Mouse (Mus musculus) intestine, embryonic 16.5 days (tissue): ENCODE data around the gene Sipa1l3. TPM values are rescaled to one million over a fixed set of nuclear protein-coding genes. Genes with fewer than 3 reads are reported as not detected.

Experiments
- ATAC-seq: fragments of 200-750 bp; cut with Nextera tagmentation; 2 replicates; pipeline ENCODE4 v1.8.0; 2017; ENCODE audit warnings: moderate TSS enrichment, moderate library complexity
- H3K27ac ChIP-seq: fragments of 300-500 bp; sonication (generic); 2 replicates; pipeline ENCODE4 v1.5.1; 2014; ENCODE audit warnings: mild to moderate bottlenecking, low read length
- H3K27me3 ChIP-seq: fragments of 300-500 bp; sonication (generic); replicated peaks from 2 replicates; pipeline ENCODE4 v1.6.1; 2014; ENCODE audit warnings: low read length, control low read depth, mixed read lengths; ENCODE audit not compliant: control insufficient read depth, insufficient read depth
- H3K36me3 ChIP-seq: fragments of 300-500 bp; sonication (generic); 2 replicates; pipeline ENCODE4 v1.6.1; 2014; ENCODE audit warnings: low read length, control low read depth; ENCODE audit not compliant: control insufficient read depth, insufficient read depth
- H3K4me1 ChIP-seq: fragments of 300-500 bp; sonication (generic); 2 replicates; pipeline ENCODE4 v1.6.1; 2014; ENCODE audit warnings: low read length, control low read depth, mixed read lengths; ENCODE audit not compliant: control insufficient read depth, insufficient read depth
- H3K4me2 ChIP-seq: fragments of 300-500 bp; sonication (generic); 2 replicates; pipeline ENCODE4 v1.6.1; 2014; ENCODE audit warnings: low read depth, low read length, control low read depth
- H3K4me3 ChIP-seq: fragments of 300-500 bp; sonication (generic); 2 replicates; pipeline ENCODE4 v1.5.1; 2014; ENCODE audit warnings: mild to moderate bottlenecking, low read length
- H3K9ac ChIP-seq: fragments of 300-500 bp; sonication (generic); 2 replicates; pipeline ENCODE4 v1.6.1; 2014; ENCODE audit warnings: low read depth, low read length
- H3K9me3 ChIP-seq: fragments of 300-500 bp; sonication (generic); 2 replicates; pipeline ENCODE4 v1.6.1; 2016; ENCODE audit warnings: low read length, control low read depth; ENCODE audit not compliant: control insufficient read depth
- WGBS: fragments of 180-500 bp; shearing (Covaris S2); extraction: QIAGEN DNeasy Blood & Tissue Kit; methylation state at CpG from one replicate; pipeline ENCODE4 v1.1.7; 2014; 5-methylcytosine and 5-hydroxymethylcytosine counted together
- polyA plus RNA-seq: library from polyadenylated mRNA; unstranded; fragments of >200 nt; fragmentation: Nextera tagmentation; extraction: Ambion mirVana; gene quantifications from 2 replicates; pipeline ENCODE4 v1.2.1, GENCODE M21; 2015

Sipa1l3 gene
- polyA plus RNA-seq, 1 experiment from 2014 or later = 24.1 TPM

DNA sequence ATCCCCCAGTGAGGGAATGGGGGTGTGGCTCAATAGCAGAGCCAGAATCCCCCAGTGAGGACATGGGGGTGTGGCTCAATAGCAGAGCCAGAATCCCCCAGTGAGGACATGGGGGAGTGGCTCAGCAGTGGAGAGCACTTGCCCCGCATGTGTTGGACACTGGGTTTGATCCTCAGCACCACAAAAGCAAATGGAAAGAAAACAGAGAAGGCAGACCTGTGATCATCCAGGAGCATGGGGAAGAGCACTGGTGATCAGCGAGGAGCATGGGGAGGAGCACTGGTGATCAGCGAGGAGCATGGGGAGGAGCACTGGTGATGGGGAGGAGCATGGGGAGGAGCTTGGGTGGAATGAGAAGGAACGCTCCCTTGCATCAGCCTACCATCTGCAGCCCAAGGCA lies 98.6 kb downstream of the Sipa1l3 start:
- H3K9me3 ChIP-seq = no peaks in the 10 kb centered on the region
- no peak for ATAC-seq
- 56% methylated on average over 4 of the region's 4 CpGs for WGBS

DNA sequence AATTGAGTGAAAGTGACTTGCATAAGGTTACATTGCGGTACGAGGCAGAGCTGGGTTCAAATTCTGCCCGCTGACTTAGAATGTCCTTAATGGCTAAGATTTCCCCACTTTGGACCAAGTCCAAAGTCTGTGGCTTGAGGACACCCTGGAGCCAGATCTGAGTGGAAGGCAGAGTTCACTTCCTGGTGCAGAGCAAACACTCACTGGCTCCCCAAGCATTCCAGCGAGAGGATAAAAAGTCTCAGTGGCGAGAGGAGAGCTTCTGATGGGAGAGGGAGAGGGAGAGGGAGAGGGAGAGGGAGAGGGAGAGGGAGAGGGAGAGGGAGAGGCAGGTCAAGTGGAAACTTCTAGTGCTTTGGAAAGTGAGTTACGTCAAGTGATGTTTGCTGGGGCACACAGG lies 100.2 kb downstream of the Sipa1l3 start:
- Histone ChIP-seq H3K4me3 (no peak overlapping the region), H3K9ac (no peak overlapping the region), H3K36me3 (no peaks in the 10 kb centered on the region), H3K4me1 (peaks cover 31% of the 10 kb centered on the region), H3K4me2 (no peak overlapping the region), H3K27me3 (no peaks in the 10 kb centered on the region), H3K9me3 (no peaks in the 10 kb centered on the region), H3K27ac (peak overlapping the region; percentile 43)
- ATAC-seq = peak; percentile 80
- WGBS = 43% methylated on average over 6 of the region's 6 CpGs

More for the DNA sequence above, 98.6 kb downstream of the Sipa1l3 start:
- no peaks in the 10 kb centered on the region for H3K36me3 ChIP-seq
- no peak overlapping the region for H3K9ac ChIP-seq
- H3K4me3 ChIP-seq = no peak overlapping the region
- no peak overlapping the region for H3K4me2 ChIP-seq
- H3K27ac ChIP-seq = no peak overlapping the region
- H3K27me3 ChIP-seq = no peaks in the 10 kb centered on the region
- peaks cover 37% of the 10 kb centered on the region for H3K4me1 ChIP-seq

DNA sequence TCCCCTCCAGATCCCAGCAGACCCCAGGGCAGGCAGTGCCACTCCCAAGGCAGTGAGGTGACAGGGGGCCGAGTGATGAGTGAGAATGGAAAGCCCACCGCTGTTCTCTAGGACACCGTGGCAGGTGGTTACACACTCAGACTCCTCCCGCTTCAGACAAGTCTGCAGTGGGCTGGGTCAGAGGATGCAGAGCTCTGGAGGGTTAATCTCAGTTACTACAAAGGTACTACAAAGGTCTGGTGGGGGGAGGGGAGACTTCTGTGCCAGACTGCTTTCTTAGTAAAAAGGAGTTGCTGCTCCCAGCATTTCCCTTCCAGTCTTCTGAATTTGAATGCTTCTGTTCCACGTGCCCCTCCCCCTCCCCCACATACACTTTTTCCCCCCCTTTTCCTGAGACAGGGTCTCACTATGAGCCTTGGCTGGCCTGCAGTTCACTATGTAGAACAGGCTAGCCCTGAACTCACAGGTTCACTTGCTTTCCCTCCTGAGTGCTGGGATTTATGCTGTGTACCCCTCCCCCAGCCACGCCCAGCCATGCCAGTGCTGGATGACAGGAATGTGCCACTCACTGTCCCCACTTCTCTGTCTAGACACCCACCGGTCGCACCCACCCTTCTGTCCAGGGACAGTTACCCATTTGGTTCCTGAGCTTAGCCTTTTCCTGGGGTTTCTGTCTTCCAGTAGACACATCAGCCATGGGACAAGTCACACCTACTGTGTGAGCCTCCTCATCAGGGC lies 100.9 kb downstream of the Sipa1l3 start:
- peak overlapping the region; percentile 24; the same call in 1 of the 2 replicates for H3K27ac ChIP-seq
- ATAC-seq = peak; percentile 31; the same call in 1 of the 2 replicates
- no peak overlapping the region for H3K9ac ChIP-seq
- no peaks in the 10 kb centered on the region for H3K36me3 ChIP-seq
- 46% methylated on average over 8 of the region's 8 CpGs for WGBS
- peaks cover 37% of the 10 kb centered on the region for H3K4me1 ChIP-seq
- no peaks in the 10 kb centered on the region for H3K27me3 ChIP-seq
- H3K9me3 ChIP-seq = no peaks in the 10 kb centered on the region
- H3K4me3 ChIP-seq = no peak overlapping the region
- H3K4me2 ChIP-seq = no peak overlapping the region

DNA sequence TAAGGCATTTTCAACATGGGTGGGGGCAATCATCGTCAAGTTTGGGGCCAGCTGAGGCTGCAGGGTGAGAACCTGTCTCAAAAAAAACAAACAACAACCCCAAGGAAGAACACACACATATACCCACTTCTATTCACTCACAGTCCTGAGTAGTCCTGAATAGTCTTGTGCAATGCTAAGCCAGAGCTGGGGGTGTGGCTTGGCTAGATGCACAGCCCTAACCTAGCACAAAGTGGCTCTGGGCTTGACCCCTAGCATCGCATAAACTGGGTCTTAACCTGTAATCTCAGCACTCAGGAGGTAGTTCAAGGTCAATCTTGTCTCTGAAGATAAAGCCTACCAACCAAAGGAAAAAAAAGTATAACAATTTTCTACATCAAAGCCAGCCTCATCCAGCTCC lies 101.5 kb downstream of the Sipa1l3 start:
- Histone ChIP-seq H3K27me3 (no peaks in the 10 kb centered on the region), H3K9me3 (no peaks in the 10 kb centered on the region), H3K4me1 (peaks cover 39% of the 10 kb centered on the region), H3K4me2 (no peak overlapping the region), H3K36me3 (no peaks in the 10 kb centered on the region), H3K4me3 (no peak overlapping the region), H3K27ac (no peak overlapping the region), H3K9ac (no peak overlapping the region)
- ATAC-seq = peak; percentile 55; the same call in 1 of the 2 replicates
- 54% methylated on average over 2 of the region's 2 CpGs for WGBS

DNA sequence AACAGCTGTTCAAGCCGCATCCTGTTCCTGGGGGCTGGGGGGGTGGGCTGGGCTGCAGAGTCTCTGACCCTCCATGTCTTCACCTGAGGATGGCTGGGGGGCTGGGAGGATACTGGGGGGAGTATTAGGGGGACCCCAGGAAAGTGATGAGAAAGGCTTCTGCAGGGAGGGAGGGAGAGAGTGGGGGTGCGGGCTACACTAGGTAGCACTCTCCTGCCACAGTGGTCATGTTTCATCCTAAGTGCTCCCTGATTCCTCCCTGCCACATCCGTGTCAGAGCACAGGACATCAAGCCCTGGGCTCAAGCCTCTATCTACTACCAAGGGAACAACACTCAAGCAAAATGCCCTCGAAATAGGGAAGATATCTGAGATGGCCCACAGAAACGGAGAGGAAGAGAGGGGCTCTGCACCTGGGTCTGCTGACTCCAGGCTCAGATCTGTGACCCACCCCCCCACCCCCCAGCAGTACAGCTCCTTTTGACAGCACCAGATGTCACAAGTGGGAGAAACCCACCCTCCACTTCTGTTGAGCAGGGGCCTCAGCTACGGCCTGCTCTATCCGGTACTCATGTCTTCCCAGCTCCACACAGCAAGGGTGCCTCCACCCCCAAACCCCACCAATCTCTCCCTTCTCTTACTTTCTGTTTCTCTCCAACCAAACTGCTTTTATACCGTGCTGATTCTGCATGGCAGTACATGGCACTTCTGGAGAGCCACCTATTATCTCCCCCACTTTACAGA lies 106.4 kb downstream of the Sipa1l3 start:
- peak; percentile 36; the same call in 1 of the 2 replicates for ATAC-seq
- WGBS = 48% methylated on average over 8 of the region's 8 CpGs
- Histone ChIP-seq H3K4me1 (peaks cover 32% of the 10 kb centered on the region), H3K9me3 (no peaks in the 10 kb centered on the region), H3K36me3 (no peaks in the 10 kb centered on the region), H3K27ac (peak overlapping the region; percentile 28), H3K4me3 (no peak overlapping the region), H3K27me3 (no peaks in the 10 kb centered on the region), H3K4me2 (no peak overlapping the region), H3K9ac (no peak overlapping the region)

DNA sequence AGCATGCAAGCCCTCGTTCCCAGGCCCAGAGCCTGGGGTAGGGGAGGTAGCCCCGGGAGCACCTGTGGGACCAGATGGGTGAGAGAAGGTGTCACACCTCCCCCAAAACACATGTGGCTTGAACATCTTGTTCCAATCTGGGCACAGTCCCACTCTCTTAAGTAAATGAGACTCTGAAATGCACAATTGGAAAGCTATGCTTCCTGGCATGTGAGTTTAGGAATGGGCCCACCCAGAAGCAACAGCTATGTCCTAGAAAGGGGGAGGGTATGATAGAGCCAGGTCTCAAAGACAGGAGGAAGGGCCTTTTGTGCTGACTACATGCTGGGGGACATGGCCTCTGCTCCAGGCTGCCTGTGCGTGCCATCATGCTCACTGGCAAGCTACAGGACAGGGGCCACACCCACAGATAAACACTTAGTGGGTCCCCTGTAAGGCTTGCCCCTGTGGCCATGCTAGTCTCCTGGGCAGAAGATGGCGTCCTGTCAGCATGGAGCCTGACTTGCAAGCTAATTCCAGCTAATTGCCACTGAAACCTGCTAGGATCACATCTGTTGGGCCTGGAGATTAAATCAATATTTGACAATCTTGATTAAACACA lies 107.1 kb downstream of the Sipa1l3 start:
- Histone ChIP-seq H3K27ac (peak overlapping the region; percentile 58), H3K4me1 (peaks cover 32% of the 10 kb centered on the region), H3K27me3 (no peaks in the 10 kb centered on the region), H3K36me3 (no peaks in the 10 kb centered on the region), H3K9me3 (no peaks in the 10 kb centered on the region), H3K4me3 (no peak overlapping the region), H3K4me2 (no peak overlapping the region), H3K9ac (0 out of 2 replicates have a peak overlapping the region, but pooled peaks have one; percentile 10)
- ATAC-seq = peak; percentile 65
- WGBS = 46% methylated on average over 4 of the region's 4 CpGs

DNA sequence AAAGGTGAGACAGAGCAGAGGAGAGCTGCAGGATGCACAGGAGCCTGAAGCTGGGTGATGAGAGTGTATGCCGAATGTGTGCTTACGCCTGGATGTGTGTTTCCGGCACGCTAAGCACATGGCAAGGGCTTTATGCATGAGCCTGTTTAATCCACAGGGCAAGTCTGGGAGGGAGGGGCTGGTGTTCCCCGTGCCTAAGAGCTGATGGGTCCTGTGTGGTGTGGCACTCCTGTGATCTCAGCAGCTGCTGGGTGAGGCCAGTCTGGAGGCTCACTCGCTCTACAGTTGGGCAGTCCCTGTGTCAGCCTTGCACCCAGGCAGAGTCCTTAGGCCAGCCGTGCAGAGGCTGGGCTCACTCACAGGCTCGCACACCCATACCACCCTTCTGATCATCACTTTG lies 108.0 kb downstream of the Sipa1l3 start:
- peak overlapping the region; percentile 58; the same call in 1 of the 2 replicates for H3K27ac ChIP-seq
- 0 out of 2 replicates have a peak, but pooled peaks have one; percentile 24 for ATAC-seq
- no peaks in the 10 kb centered on the region for H3K27me3 ChIP-seq
- H3K36me3 ChIP-seq = no peaks in the 10 kb centered on the region
- H3K4me2 ChIP-seq = no peak overlapping the region
- 78% methylated on average over 8 of the region's 8 CpGs for WGBS
- H3K9ac ChIP-seq = no peak overlapping the region
- no peak overlapping the region for H3K4me3 ChIP-seq
- peaks cover 29% of the 10 kb centered on the region for H3K4me1 ChIP-seq
- no peaks in the 10 kb centered on the region for H3K9me3 ChIP-seq

DNA sequence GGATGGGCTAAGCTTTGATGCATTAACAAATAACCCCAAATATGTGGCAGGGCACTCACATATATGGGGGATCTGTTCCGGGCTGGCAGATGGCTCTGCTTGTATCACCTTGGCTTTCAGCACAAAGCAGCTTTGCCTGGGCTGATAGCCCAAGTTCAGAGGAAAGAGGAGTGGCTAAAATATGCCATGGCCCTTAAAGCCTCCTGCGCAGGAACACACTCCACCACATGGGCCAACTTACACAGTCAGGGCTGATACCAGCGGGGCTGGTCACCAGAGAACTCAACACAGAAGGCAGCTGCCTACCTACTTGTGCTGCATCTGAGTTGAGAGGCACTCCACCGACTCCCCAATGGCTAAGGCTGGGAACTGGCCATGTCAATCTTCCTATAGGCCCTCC lies 111.6 kb downstream of the Sipa1l3 start:
- H3K9ac ChIP-seq = no peak overlapping the region
- peaks cover 3% of the 10 kb centered on the region for H3K9me3 ChIP-seq
- 95% methylated on average over 4 of the region's 4 CpGs for WGBS

DNA sequence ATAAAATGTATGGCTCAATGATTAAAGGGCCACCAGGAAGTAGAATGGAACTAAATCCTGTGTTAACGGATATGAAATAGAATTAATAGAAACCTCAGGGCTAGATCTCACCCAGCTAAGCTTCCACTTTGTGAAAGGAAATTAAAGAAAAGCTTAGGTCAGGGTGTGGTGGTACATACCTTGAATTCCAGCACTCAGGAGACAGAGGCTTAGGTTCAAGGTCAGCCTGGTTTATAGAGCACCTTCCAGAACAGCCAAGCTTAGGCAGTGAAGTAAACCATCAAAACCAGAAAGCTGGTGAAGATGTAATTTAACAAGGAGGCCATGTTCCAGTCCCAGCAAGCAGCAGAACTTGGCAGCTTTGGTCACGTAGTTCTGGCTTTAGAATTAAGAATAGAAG lies 114.3 kb downstream of the Sipa1l3 start:
- Histone ChIP-seq H3K4me3 (no peak overlapping the region), H3K27ac (no peak overlapping the region), H3K4me1 (no peaks in the 10 kb centered on the region), H3K9me3 (peaks cover 3% of the 10 kb centered on the region), H3K4me2 (no peak overlapping the region), H3K9ac (no peak overlapping the region), H3K36me3 (peaks cover 22% of the 10 kb centered on the region; the same call in 1 of the 2 replicates), H3K27me3 (no peaks in the 10 kb centered on the region)
- 91% methylated on average over 2 of the region's 2 CpGs for WGBS
- no peak for ATAC-seq

More for the DNA sequence above, 111.6 kb downstream of the Sipa1l3 start:
- no peak for ATAC-seq
- Histone ChIP-seq H3K4me3 (no peak overlapping the region), H3K27ac (no peak overlapping the region), H3K4me2 (no peak overlapping the region), H3K27me3 (no peaks in the 10 kb centered on the region), H3K4me1 (peaks cover 17% of the 10 kb centered on the region), H3K36me3 (peaks cover 6% of the 10 kb centered on the region; the same call in 1 of the 2 replicates)
